Mouse (Mus musculus) spleen, postnatal 10 days (tissue): ENCODE data around the gene Rcc1.
A peak's percentile ranks its signal among the peaks of the same experiment; 100 is the strongest.

Experiments used
- DNase-seq, 2 experiments: peaks; one replicate each; pipeline ENCODE4 v3.0.0; 2021 to 2022; ENCODE audit warnings: low spot score in 2 of 2

Rcc1 gene

GRCm38 (mm10) chr4:132353481-132353885, at the start of gene Rcc1:
Rcc1 (minus strand) TSS chr4:132353605.
- DNase-seq: peak; percentile 93

DNA sequence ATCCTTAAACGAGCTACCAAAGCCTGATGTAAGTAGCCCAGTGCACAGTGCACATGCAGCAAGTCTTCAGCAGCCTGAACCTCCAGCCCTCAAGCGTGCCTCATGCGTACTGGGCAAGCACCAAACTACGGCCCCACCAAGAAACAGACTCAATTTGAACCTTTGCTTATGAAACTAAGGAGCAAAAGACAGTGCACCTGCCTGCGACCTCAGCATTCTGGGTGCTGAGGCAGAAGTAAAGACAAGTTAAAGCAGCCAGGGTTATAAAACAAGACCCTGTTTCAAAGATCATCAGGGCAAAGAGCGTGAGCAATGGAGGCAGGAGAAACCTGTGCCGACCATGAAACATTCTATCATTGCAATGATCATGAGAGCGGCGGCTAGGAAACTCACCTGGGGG, 47.6 kb upstream of the Rcc1 start:
- no peak for DNase-seq

GRCm38 (mm10) chr4:132398863-132399262, 45.5 kb upstream of the Rcc1 start:
- DNase-seq: no peak

GRCm38 (mm10) chr4:132398045-132398774, 44.8 kb upstream of the Rcc1 start:
- peak; percentile 37 to 57 for DNase-seq

GRCm38 (mm10) chr4:132397120-132397519, 43.7 kb upstream of the Rcc1 start:
- DNase-seq: no peak

DNA sequence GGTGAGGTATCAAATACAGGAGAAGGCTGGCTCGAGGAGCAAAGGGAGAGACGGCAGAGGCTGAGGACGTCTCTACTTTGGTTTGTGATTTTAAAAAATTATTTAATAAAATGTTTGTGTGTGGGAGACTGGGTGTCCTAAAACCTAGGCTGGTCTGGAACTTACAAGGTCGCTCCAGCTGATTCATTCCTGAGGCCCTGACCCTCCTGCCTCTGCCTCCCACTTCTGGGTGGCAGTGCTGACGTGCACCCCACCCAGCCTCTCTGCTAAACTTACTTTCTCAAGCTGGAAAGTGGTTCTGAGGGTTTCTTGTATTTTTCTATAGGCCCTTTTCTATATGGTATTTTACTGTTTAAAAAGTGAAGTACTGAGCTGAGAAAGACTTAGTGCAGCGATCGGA, 42.8 kb upstream of the Rcc1 start:
- no peak for DNase-seq

GRCm38 (mm10) chr4:132391063-132391740, 37.8 kb upstream of the Rcc1 start:
- DNase-seq: no peak

GRCm38 (mm10) chr4:132389302-132389701, 35.9 kb upstream of the Rcc1 start:
- no peak for DNase-seq

GRCm38 (mm10) chr4:132387617-132388016, 34.2 kb upstream of the Rcc1 start:
- no peak for DNase-seq

GRCm38 (mm10) chr4:132386846-132387245, 33.4 kb upstream of the Rcc1 start:
- DNase-seq: no peak

GRCm38 (mm10) chr4:132385771-132386410, 32.5 kb upstream of the Rcc1 start:
- DNase-seq: no peak

- DNase-seq: no peak
These were observed 30.1 kb upstream of the Rcc1 start for GRCm38 (mm10) chr4:132383455-132383854.

GRCm38 (mm10) chr4:132382296-132382695, 28.9 kb upstream of the Rcc1 start:
- no peak for DNase-seq

DNA sequence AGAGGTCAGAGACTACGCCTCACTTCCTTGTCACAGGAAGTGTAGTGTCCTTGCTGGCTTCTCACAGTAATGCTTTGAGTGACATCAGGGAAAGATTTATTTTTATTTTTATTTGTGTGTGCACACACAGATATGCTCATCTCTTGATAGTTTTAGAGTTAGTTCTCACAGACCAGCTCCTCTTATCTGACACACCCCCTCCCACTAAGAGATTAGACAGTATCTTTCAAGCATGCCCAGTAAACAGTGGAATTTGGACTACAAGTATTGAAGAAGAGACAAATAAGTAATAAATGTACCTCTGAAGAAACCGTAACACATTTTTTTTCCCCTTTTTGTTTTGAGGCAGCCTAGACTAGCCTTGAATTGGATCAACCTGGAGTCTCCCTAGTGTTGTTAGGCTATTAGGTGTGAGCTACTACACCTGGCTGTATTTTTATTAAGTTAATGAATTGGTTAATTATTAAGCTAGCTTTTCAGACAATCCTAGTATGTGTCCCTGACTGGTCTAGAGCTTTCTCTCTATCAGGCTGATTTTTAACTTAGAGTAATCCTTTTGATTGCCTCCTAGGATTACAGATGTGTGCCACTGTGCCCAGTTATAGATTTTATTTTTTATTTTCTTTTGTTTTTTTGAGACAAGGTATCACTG, 27.7 kb upstream of the Rcc1 start:
- DNase-seq: no peak

DNA sequence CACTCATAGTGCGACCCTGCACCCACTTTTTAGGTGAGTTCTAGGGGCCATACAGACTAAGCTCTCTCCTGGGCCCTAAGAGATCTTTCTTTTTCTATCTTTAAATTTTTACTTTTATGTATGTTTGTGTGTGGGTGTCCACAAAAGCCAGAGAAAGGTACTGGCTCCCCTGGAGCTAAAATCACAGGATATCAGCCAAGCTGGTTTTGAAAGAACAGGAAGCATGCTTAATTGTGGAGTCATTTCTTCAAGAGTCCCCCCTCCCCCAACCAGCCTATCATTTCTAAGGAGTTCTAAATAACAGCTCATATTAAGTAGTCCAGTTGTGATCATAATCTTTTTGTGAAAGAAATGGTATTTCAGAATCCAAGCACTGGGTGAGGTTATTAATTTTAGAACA, 20.4 kb upstream of the Rcc1 start:
- no peak for DNase-seq

DNA sequence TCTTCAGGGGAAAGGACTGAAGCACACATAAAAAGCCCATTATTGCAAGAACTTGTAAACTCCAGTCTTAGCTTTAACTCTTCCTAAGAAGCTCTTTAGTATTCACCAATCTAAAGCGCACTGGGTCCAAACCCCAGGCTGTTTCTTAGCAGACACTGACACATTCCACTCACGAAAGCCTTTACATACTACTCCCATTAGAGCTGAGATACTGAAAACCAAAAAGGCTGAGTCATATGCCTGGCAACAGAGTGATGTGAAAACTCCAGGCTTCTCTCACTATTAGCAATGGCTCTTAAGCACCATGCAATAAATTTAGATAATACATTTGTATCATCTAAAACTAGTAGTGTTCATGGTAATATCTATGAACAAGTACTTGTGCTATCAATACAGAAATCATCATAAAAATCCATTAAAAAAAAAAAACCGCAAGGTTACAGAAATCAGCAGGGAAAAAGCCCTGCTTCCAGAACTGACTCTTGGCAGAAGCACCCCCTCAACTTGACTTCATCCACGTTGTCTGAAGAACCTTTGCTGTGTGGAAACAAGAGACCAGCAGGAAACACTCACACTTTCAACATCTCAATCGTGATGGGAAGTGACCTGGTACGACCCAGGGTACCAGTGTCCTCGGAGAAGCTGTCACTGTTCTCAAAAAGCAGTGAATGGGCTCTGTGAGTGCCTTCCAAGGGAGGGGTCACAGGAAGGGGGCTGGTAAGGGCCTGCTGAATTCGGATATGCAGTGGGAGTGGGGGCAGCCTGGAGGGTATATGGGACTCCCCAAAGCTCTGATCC, 16.7 kb upstream of the Rcc1 start:
- no peak for DNase-seq

GRCm38 (mm10) chr4:132367480-132368201, 14.2 kb upstream of the Rcc1 start:
- DNase-seq: no peak

DNA sequence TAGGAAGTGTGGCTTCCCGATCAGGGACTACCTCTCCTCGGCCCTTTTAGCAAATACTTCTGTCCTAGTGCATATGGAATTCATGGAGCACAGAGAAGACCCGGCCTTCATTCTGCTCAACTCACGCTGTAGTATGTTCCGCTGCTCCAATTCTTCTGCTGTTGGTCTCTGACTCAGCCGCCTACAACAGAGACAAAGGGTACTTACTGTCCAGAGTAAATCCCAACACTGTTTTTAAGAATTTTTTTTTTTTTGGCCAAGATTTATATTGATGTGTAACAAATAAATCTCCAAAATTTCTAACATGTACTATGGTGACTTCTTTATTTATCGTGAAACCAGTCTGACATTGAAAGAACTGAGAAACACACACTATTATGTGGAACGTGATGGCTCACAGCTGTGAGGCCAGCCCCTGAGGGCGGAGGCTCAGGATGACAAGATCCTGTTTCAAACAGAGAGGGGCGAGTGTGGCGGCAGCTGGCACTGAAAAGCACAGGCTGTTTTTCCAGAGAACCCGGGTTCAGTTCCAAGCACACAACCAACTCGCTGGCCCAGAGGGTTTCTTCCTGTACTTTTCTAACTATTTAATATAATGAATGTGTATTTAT, 12.2 kb upstream of the Rcc1 start:
- DNase-seq: no peak

DNA sequence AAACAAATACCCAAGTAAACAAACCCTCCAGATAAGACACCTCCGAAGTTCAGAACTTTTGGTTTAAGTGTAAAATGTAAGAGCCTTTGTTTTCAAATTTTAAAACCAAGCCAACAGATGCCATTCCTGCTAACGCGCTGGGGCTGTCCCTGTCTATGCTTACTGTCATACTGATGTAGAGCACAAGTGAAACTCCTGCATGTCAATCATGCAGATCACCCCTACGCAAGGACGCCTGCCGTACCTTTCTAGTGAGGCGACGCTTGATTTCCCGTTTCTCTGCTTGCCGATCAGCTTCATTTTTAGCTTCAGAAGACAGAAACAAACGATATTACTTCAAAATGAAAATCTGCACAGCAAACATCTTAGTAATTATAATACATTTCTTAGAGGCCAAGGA, 10.1 kb upstream of the Rcc1 start:
- no peak for DNase-seq

DNA sequence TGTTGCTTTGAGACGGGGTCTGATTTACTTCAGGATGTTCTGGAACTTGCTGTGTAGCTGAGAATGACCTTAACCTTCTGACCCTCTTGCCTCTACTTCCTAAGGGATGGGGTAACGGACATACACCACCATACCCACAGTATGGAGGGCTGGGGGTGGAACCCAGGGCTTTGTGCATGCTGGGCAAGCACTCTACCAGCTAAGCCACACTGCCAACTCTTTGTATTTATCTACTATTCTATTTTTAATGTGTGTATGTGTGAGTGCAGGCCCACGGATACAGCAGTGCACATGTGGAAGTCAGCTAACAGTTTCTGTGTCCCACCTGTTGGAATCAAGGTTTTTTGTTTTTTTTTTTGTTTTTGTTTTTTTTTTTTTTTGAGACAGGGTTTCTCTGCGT, 6.1 kb upstream of the Rcc1 start:
- no peak for DNase-seq

DNA sequence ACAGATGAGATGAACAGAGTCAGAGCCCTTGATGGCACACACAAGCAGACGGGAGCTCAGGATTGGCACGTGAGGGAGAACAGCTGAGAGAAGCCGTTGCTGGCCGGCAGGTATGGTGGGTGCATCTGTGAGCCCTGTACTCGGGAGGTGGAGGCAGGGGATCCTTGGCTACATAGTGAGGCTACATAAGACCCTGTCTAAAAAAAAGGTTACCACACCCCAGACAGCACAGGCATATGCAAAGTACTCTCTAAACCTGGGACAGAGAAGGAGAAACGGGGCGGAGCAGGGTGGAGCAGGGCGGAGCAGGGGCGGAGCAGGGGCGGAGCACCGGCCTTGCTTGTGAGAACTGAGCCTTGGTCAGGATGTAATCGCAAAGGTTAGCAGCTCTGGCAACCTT, 2.8 kb upstream of the Rcc1 start:
- peak; percentile 62 to 84 for DNase-seq
